Mouse (Mus musculus): ENCODE results near the gene Ccdc57. TPM values are rescaled to one million over a fixed set of nuclear protein-coding genes. Genes with fewer than 3 reads are reported as not detected.

The Ccdc57 gene
- polyA plus RNA-seq, 1 experiment from 2014 or later: 4.8 TPM

GRCm38 (mm10) chr11:120950281-120951202, 17.9 kb upstream of the Ccdc57 start:
- Histone ChIP-seq H3K4me1 (replicated peaks) (peaks cover 39% of the 10 kb centered on the region), H3K9ac (peak overlapping the region; percentile 70), H3K27ac (peak overlapping the region; percentile 48), H3K9me3 (no peaks in the 10 kb centered on the region), H3K4me3 (peak overlapping the region; percentile 44), H3K4me2 (peak overlapping the region; percentile 66), H3K36me3 (peaks cover 2% of the 10 kb centered on the region), H3K27me3 (peaks cover 40% of the 10 kb centered on the region)
- under 1% methylated on average over 39 of the region's 39 CpGs for WGBS
- peak; percentile 67 for ATAC-seq (ENCODE audit: low FRiP score)

- Histone ChIP-seq H3K9me3 (no peaks in the 10 kb centered on the region), H3K9ac (peak overlapping the region; percentile 70; the same call in 1 of the 2 replicates), H3K4me2 (peak overlapping the region; percentile 66), H3K4me1 (replicated peaks) (peaks cover 39% of the 10 kb centered on the region), H3K36me3 (no peaks in the 10 kb centered on the region), H3K27ac (no peak overlapping the region), H3K27me3 (peaks cover 40% of the 10 kb centered on the region), H3K4me3 (peak overlapping the region; percentile 44)
- WGBS: 9% methylated on average over 10 of the region's 10 CpGs
- ATAC-seq (ENCODE audit: low FRiP score): no peak
Measured at GRCm38 (mm10) chr11:120949863-120950262, 17.2 kb upstream of the Ccdc57 start.

GRCm38 (mm10) chr11:120948861-120949851, 16.5 kb upstream of the Ccdc57 start:
- Histone ChIP-seq H3K27me3 (peaks cover 44% of the 10 kb centered on the region), H3K4me3 (peak overlapping the region; percentile 44), H3K27ac (no peak overlapping the region), H3K9ac (peak overlapping the region; percentile 61), H3K4me2 (peak overlapping the region; percentile 66), H3K9me3 (no peaks in the 10 kb centered on the region), H3K4me1 (replicated peaks) (peaks cover 39% of the 10 kb centered on the region), H3K36me3 (no peaks in the 10 kb centered on the region)
- WGBS: under 1% methylated on average over 68 of the region's 75 CpGs
- 0 out of 2 replicates have a peak, but pooled peaks have one; percentile 6 for ATAC-seq (ENCODE audit: low FRiP score)

GRCm38 (mm10) chr11:120948328-120948727, 15.7 kb upstream of the Ccdc57 start, which contains the start of gene Slc16a3:
Gene Slc16a3 (plus strand): TSS chr11:120948480.
- peaks cover 48% of the 10 kb centered on the region for H3K27me3 ChIP-seq
- H3K36me3 ChIP-seq: no peaks in the 10 kb centered on the region
- peak within 1 kb of the TSS; percentile 44 for H3K4me3 ChIP-seq
- H3K4me2 ChIP-seq: peak within 1 kb of the TSS; percentile 66
- WGBS: 33% methylated on average over 12 of the region's 12 CpGs
- peak within 1 kb of the TSS; percentile 61 for H3K9ac ChIP-seq
- H3K4me1 ChIP-seq (replicated peaks): peaks cover 39% of the 10 kb centered on the region
- no peaks in the 10 kb centered on the region for H3K9me3 ChIP-seq
- H3K27ac ChIP-seq: no peak within 1 kb of the TSS
- no peak for ATAC-seq (ENCODE audit: low FRiP score)

- ATAC-seq (ENCODE audit: low FRiP score): no peak
- H3K27me3 ChIP-seq: peaks cover 48% of the 10 kb centered on the region
- peaks cover 26% of the 10 kb centered on the region for H3K4me1 ChIP-seq (replicated peaks)
- H3K4me3 ChIP-seq: no peak overlapping the region
- 93% methylated on average over 5 of the region's 5 CpGs for WGBS
- no peak overlapping the region for H3K9ac ChIP-seq
- H3K9me3 ChIP-seq: no peaks in the 10 kb centered on the region
- no peak overlapping the region for H3K27ac ChIP-seq
- no peaks in the 10 kb centered on the region for H3K36me3 ChIP-seq
- no peak overlapping the region for H3K4me2 ChIP-seq
Measured at GRCm38 (mm10) chr11:120945926-120946325, 13.3 kb upstream of the Ccdc57 start.

GRCm38 (mm10) chr11:120945266-120945665, 12.6 kb upstream of the Ccdc57 start:
- Histone ChIP-seq H3K9ac (no peak overlapping the region), H3K4me1 (replicated peaks) (peaks cover 19% of the 10 kb centered on the region), H3K4me3 (no peak overlapping the region), H3K27ac (no peak overlapping the region), H3K9me3 (no peaks in the 10 kb centered on the region), H3K4me2 (no peak overlapping the region), H3K27me3 (peaks cover 44% of the 10 kb centered on the region), H3K36me3 (no peaks in the 10 kb centered on the region)
- no peak for ATAC-seq (ENCODE audit: low FRiP score)
- WGBS: 86% methylated on average over 7 of the region's 7 CpGs

- Histone ChIP-seq H3K4me1 (replicated peaks) (no peaks in the 10 kb centered on the region), H3K4me2 (no peak overlapping the region), H3K27ac (no peak overlapping the region), H3K9me3 (no peaks in the 10 kb centered on the region), H3K9ac (no peak overlapping the region), H3K27me3 (peaks cover 8% of the 10 kb centered on the region), H3K4me3 (no peak overlapping the region), H3K36me3 (no peaks in the 10 kb centered on the region)
- ATAC-seq (ENCODE audit: low FRiP score): no peak
- 92% methylated on average over 6 of the region's 6 CpGs for WGBS
Measured at GRCm38 (mm10) chr11:120940959-120941358, 8.3 kb upstream of the Ccdc57 start.

- ATAC-seq (ENCODE audit: low FRiP score): no peak
- H3K27me3 ChIP-seq: peaks cover 8% of the 10 kb centered on the region
- no peak overlapping the region for H3K9ac ChIP-seq
- no peak overlapping the region for H3K4me2 ChIP-seq
- WGBS: 71% methylated on average over 6 of the region's 6 CpGs
- no peak overlapping the region for H3K4me3 ChIP-seq
- no peaks in the 10 kb centered on the region for H3K36me3 ChIP-seq
- H3K27ac ChIP-seq: no peak overlapping the region
- no peaks in the 10 kb centered on the region for H3K4me1 ChIP-seq (replicated peaks)
- no peaks in the 10 kb centered on the region for H3K9me3 ChIP-seq
Measured at GRCm38 (mm10) chr11:120939712-120940341, 7.2 kb upstream of the Ccdc57 start.

- H3K36me3 ChIP-seq: no peaks in the 10 kb centered on the region
- no peaks in the 10 kb centered on the region for H3K4me1 ChIP-seq (replicated peaks)
- no peak overlapping the region for H3K4me2 ChIP-seq
- H3K4me3 ChIP-seq: no peak overlapping the region
- H3K27ac ChIP-seq: no peak overlapping the region
- ATAC-seq (ENCODE audit: low FRiP score): no peak
- peaks cover 1% of the 10 kb centered on the region; the same call in 1 of the 2 replicates for H3K27me3 ChIP-seq
- no peak overlapping the region for H3K9ac ChIP-seq
- WGBS: 47% methylated on average over 4 of the region's 4 CpGs
- no peaks in the 10 kb centered on the region for H3K9me3 ChIP-seq
Measured at GRCm38 (mm10) chr11:120938795-120939194, 6.1 kb upstream of the Ccdc57 start.

GRCm38 (mm10) chr11:120937976-120938375, 5.3 kb upstream of the Ccdc57 start:
- H3K4me3 ChIP-seq: no peak overlapping the region
- no peaks in the 10 kb centered on the region for H3K9me3 ChIP-seq
- ATAC-seq (ENCODE audit: low FRiP score): no peak
- H3K4me1 ChIP-seq (replicated peaks): peaks cover 5% of the 10 kb centered on the region
- no peak overlapping the region for H3K4me2 ChIP-seq
- H3K9ac ChIP-seq: no peak overlapping the region
- H3K27ac ChIP-seq: no peak overlapping the region
- 95% methylated on average over 1 of the region's 1 CpGs for WGBS
- no peaks in the 10 kb centered on the region for H3K27me3 ChIP-seq
- no peaks in the 10 kb centered on the region for H3K36me3 ChIP-seq

GRCm38 (mm10) chr11:120931479-120931878, 1.2 kb downstream of the Ccdc57 start:
- Histone ChIP-seq H3K4me2 (peak overlapping the region; percentile 78; the same call in 1 of the 2 replicates), H3K4me3 (no peak overlapping the region), H3K27me3 (no peaks in the 10 kb centered on the region), H3K4me1 (replicated peaks) (peaks cover 10% of the 10 kb centered on the region), H3K36me3 (no peaks in the 10 kb centered on the region; the same call in 1 of the 2 replicates), H3K9me3 (no peaks in the 10 kb centered on the region), H3K9ac (no peak overlapping the region), H3K27ac (no peak overlapping the region)
- no peak for ATAC-seq (ENCODE audit: low FRiP score)
- WGBS: 89% methylated on average over 4 of the region's 4 CpGs

Data from hindbrain, embryonic 13.5 days (tissue).